Comparison of ENCODE assay signal across 11 mouse cellular contexts in genomic region chr4:72379515-72379914, GRCm38 (mm10).
A peak's percentile ranks its signal among the peaks of the same experiment; 100 is the strongest.
DNase-seq lines count a peak whose midpoint lies in the region; ATAC-seq and TF ChIP-seq lines count a peak whose summit lies in the region.
"Had no signal": no experiment of that assay in that cellular context is flagged by ENCODE, and none has a peak within 500 bp of the region (broad histone marks: within the 10 kb centered on the region; RNA-seq: fewer than 3 reads in every experiment).

No protein-coding gene starts in this region.

- no peak overlapping the region for H3K4me3 ChIP-seq in heart, postnatal 0 days (ENCODE audit: low read depth, low read length)
- H3K4me3 ChIP-seq in heart, embryonic 11.5 days (ENCODE audit: low read depth, low read length): no peak overlapping the region
- H3K4me3 ChIP-seq in brown adipose tissue, adult 24 weeks (ENCODE audit: insufficient read depth, low read depth, low read length): no peak overlapping the region
- H3K4me3 ChIP-seq in kidney, embryonic 14.5 days (ENCODE audit: low read length): no peak overlapping the region
- no peak overlapping the region for H3K4me3 ChIP-seq in macrophage (ENCODE audit: inconsistent target)
- H3K4me3 ChIP-seq: embryonic facial prominence, embryonic 13.5 days had no signal

- H3K9ac ChIP-seq in heart, postnatal 0 days (replicated peaks; ENCODE audit: low read depth, low read length): no peak overlapping the region
- H3K9ac ChIP-seq in heart, embryonic 11.5 days (ENCODE audit: low read depth, low read length): no peak overlapping the region
- H3K9ac ChIP-seq in kidney, embryonic 14.5 days (ENCODE audit: low read depth, low read length): no peak overlapping the region
- H3K9ac ChIP-seq: embryonic facial prominence, embryonic 13.5 days had no signal

- no peaks in the 10 kb centered on the region for H3K36me3 ChIP-seq in heart, postnatal 0 days (replicated peaks; ENCODE audit: control insufficient read depth, insufficient read depth, low read length)
- no peaks in the 10 kb centered on the region for H3K36me3 ChIP-seq in heart, embryonic 11.5 days (ENCODE audit: control insufficient read depth, insufficient read depth, low read length)
- H3K36me3 ChIP-seq in kidney, embryonic 14.5 days (ENCODE audit: control insufficient read depth, insufficient read depth, low read length): no peaks in the 10 kb centered on the region
- H3K36me3 ChIP-seq in macrophage (ENCODE audit: inconsistent target): no peaks in the 10 kb centered on the region
- H3K36me3 ChIP-seq: embryonic facial prominence, embryonic 13.5 days had no signal

- peak; percentile 30; the same call in 1 of the 2 replicates for ATAC-seq in heart, postnatal 0 days (ENCODE audit: insufficient read depth, low read depth)
- no peak for ATAC-seq in heart, embryonic 11.5 days (replicated peaks; ENCODE audit: insufficient number of reproducible peaks, low FRiP score, low TSS enrichment)
- ATAC-seq in kidney, embryonic 14.5 days (ENCODE audit: low FRiP score, low TSS enrichment): peak; percentile 44; the same call in 1 of the 2 replicates
- ATAC-seq: hindbrain, embryonic 16.5 days had no signal

- H3K27ac ChIP-seq in heart, postnatal 0 days (ENCODE audit: low read depth): no peak overlapping the region
- no peak overlapping the region for H3K27ac ChIP-seq in heart, embryonic 11.5 days (ENCODE audit: low read depth, low read length)
- H3K27ac ChIP-seq in brown adipose tissue, adult 24 weeks (replicated peaks; ENCODE audit: low read depth, low read length): 0 out of 2 replicates have a peak overlapping the region, but pooled peaks have one; percentile 46
- H3K27ac ChIP-seq in kidney, embryonic 14.5 days (ENCODE audit: low read depth, low read length): no peak overlapping the region; the same call in 1 of the 2 replicates
- peak overlapping the region; percentile 64 for H3K27ac ChIP-seq in macrophage
- H3K27ac ChIP-seq: embryonic facial prominence, embryonic 13.5 days had no signal

- TF ChIP-seq CTCF in heart, postnatal 0 days (IDR thresholded peaks at IDR 0.05; ENCODE audit: low read depth): no peak

- intact Hi-C loops in left cerebral cortex, postnatal 25 days (cut with DNase I): no loop called here

- H3K4me1 ChIP-seq in heart, postnatal 0 days (ENCODE audit: control insufficient read depth, insufficient read depth): peaks cover under 1% of the 10 kb centered on the region; the same call in 1 of the 2 replicates
- no peaks in the 10 kb centered on the region for H3K4me1 ChIP-seq in heart, embryonic 11.5 days (ENCODE audit: control insufficient read depth, insufficient read depth, low read length)
- H3K4me1 ChIP-seq in brown adipose tissue, adult 24 weeks (ENCODE audit: control insufficient read depth, insufficient read depth, insufficient read length, low read length): peaks cover 3% of the 10 kb centered on the region; the same call in 1 of the 2 replicates
- peaks cover 3% of the 10 kb centered on the region; the same call in 1 of the 2 replicates for H3K4me1 ChIP-seq in kidney, embryonic 14.5 days (ENCODE audit: control insufficient read depth, insufficient read depth, low read length)

- no peaks in the 10 kb centered on the region for H3K79me2 ChIP-seq in macrophage (ENCODE audit: inconsistent target)

- DNase-seq in heart, postnatal 0 days (ENCODE audit: low spot score): peak; percentile 7
- DNase-seq in spleen, postnatal 36 days (ENCODE audit: low spot score in 2 of 2): no peak
- no peak for DNase-seq in layer of hippocampus, adult 18-20 months (ENCODE audit: low spot score in 2 of 2)
- no peak for DNase-seq in left cerebral cortex, postnatal 25 days (ENCODE audit: low spot score in 2 of 2)
- DNase-seq: midbrain, embryonic 14.5 days had no signal

- H3K27me3 ChIP-seq in heart, postnatal 0 days (ENCODE audit: control insufficient read depth, insufficient read depth, low read length): peaks cover 27% of the 10 kb centered on the region; the same call in 1 of the 2 replicates
- H3K27me3 ChIP-seq in heart, embryonic 11.5 days (ENCODE audit: control insufficient read depth, insufficient read depth, low read length): no peaks in the 10 kb centered on the region
- no peaks in the 10 kb centered on the region for H3K27me3 ChIP-seq in kidney, embryonic 14.5 days (ENCODE audit: control insufficient read depth, insufficient read depth, low read length)

- no peak overlapping the region for H3K4me2 ChIP-seq in heart, postnatal 0 days (ENCODE audit: low read depth, low read length)
- no peak overlapping the region for H3K4me2 ChIP-seq in heart, embryonic 11.5 days
- H3K4me2 ChIP-seq in kidney, embryonic 14.5 days (replicated peaks; ENCODE audit: low read depth, low read length): no peak overlapping the region
- H3K4me2 ChIP-seq: embryonic facial prominence, embryonic 13.5 days had no signal

- WGBS in heart, postnatal 0 days: 28% methylated on average over 1 of the region's 1 CpGs
- WGBS in heart, embryonic 11.5 days (ENCODE audit: insufficient replicate concordance): 47% methylated on average over 1 of the region's 1 CpGs
- 64% methylated on average over 1 of the region's 1 CpGs for WGBS in kidney, embryonic 14.5 days
- WGBS in macrophage (ENCODE audit: missing documents): 100% methylated on average over 1 of the region's 1 CpGs

- no peaks in the 10 kb centered on the region for H3K9me3 ChIP-seq in heart, postnatal 0 days (replicated peaks; ENCODE audit: control insufficient read depth, low read length)
- H3K9me3 ChIP-seq in heart, embryonic 11.5 days (replicated peaks; ENCODE audit: control insufficient read depth, low read length): no peaks in the 10 kb centered on the region
- H3K9me3 ChIP-seq in kidney, embryonic 14.5 days (ENCODE audit: control insufficient read depth, low read length): no peaks in the 10 kb centered on the region
- H3K9me3 ChIP-seq: embryonic facial prominence, embryonic 13.5 days had no signal

- TF ChIP-seq EP300 in heart, postnatal 0 days (IDR thresholded peaks at IDR 0.05; ENCODE audit: low read depth): no peak

Comparison
In these comparisons a context has a peak if more than half of its experiments do, and no peak if none do; other contexts are left out.
1. H3K27ac ChIP-seq: peak in brown adipose tissue, adult 24 weeks (single experiment) and macrophage (single experiment); none in heart, postnatal 0 days (single experiment), heart, embryonic 11.5 days (single experiment) and kidney, embryonic 14.5 days (single experiment).